Mouse (Mus musculus) B cell, adult 67 days (primary cell): Measurements from ENCODE around the gene Nkx3-2. TPM values are rescaled to one million over a fixed set of nuclear protein-coding genes. Genes with fewer than 3 reads are reported as not detected.

Experiments
- total RNA-seq, 2 experiments: library from RNA; stranded (reverse); gene quantifications; 4 replicates each; pipeline ENCODE4 v1.2.4; 2023

The Nkx3-2 gene
- not detected for total RNA-seq

GRCm38 (mm10) chr5:41763731-41764721, at the start of gene Nkx3-2:
Gene Nkx3-2, minus strand, starts transcription at chr5:41764501.

Other genes starting within 250 kb of the Nkx3-2 start
- 10 to 100 TPM; 28.9 to 34.2 TPM for gene Rab28, start 56.3 kb downstream of the Nkx3-2 start, total RNA-seq
- 10 to 100 TPM; 45.9 to 47.9 TPM for gene Bod1l, start 79.8 kb upstream of the Nkx3-2 start, total RNA-seq